Mouse (Mus musculus): ENCODE results near the gene Polr3e.
"Not testable (repeated sequence)": the region's sequence is repeated elsewhere in the genome, so short reads cannot be mapped to it uniquely, and the experiment has no call there.

DNA sequence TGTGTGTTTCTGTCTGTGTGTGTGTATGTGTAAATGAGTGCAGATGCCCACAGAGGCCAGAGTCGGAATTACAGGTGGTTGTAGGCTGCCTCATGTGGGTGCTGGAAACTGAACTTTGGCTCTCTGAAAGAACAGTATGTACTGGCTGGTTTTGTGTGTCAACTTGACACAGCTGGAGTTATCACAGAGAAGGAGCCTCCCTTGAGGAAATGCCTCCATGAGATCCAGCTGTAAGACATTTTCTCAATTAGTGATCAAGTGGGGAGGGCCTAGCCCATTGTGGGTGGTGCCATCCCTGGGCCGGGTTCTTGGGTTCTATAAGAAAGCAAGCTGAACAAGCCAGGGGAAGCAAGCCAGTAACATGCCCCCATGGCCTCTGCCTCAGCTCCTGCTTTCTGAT lies 54.9 kb downstream of the Polr3e start:
- not testable (repeated sequence) for TF ChIP-seq CTCF (IDR thresholded peaks at IDR 0.05; ENCODE audit: borderline replicate concordance, extremely low read depth, insufficient read depth, insufficient read length); POLR2A (IDR thresholded peaks at IDR 0.05; ENCODE audit: borderline replicate concordance, extremely low read depth, insufficient read depth, insufficient read length, poor library complexity, severe bottlenecking)

Data from brain, embryonic 14.5 days (tissue).